In genomic region chr1:89927061-89927661, GRCm38 (mm10) we compare ENCODE assay signal across 8 mouse cellular contexts. TPM values are rescaled to one million over a fixed set of nuclear protein-coding genes. Genes with fewer than 3 reads are reported as not detected.
DNase-seq lines count a peak whose midpoint lies in the region; ATAC-seq and TF ChIP-seq lines count a peak whose summit lies in the region.

No protein-coding gene starts in this region.

- ATAC-seq in heart, embryonic 13.5 days (ENCODE audit: extremely low read depth, insufficient number of reproducible peaks, low FRiP score, low TSS enrichment), result no peak
- no peak for ATAC-seq in midbrain, embryonic 16.5 days

- TF ChIP-seq CTCF in layer of hippocampus, adult 2 months (conservative IDR thresholded peaks at IDR 0.05), result no peak

- H3K4me2 ChIP-seq in heart, embryonic 13.5 days, result peak overlapping the region; percentile 67
- peak overlapping the region; percentile 24 for H3K4me2 ChIP-seq in midbrain, embryonic 16.5 days (ENCODE audit: low read length)

- WGBS in heart, embryonic 13.5 days, result under 1% methylated on average over 36 of the region's 36 CpGs
- WGBS in midbrain, embryonic 16.5 days, result 2% methylated on average over 36 of the region's 36 CpGs

- DNase-seq in heart, postnatal 4 days, result no peak
- peak; percentile 78 for DNase-seq in embryo, embryonic 11 days
- DNase-seq in kidney, postnatal 14 days, result peak; percentile 47
- DNase-seq in layer of hippocampus, adult 2 months (ENCODE audit: low spot score in 2 of 2), result no peak
- DNase-seq in cerebellum, postnatal 36 days, result no peak
- no peak for DNase-seq in cerebellum, adult 11-12 months

- peaks cover 52% of the 10 kb centered on the region for H3K4me1 ChIP-seq in heart, embryonic 13.5 days
- peaks cover 23% of the 10 kb centered on the region for H3K4me1 ChIP-seq in midbrain, embryonic 16.5 days (ENCODE audit: control insufficient read depth, insufficient read depth, low read length)

- H3K27me3 ChIP-seq in heart, embryonic 13.5 days (replicated peaks), result peaks cover 100% of the 10 kb centered on the region
- H3K27me3 ChIP-seq in midbrain, embryonic 16.5 days (ENCODE audit: control insufficient read depth, insufficient read depth, low read depth, low read length), result peaks cover 66% of the 10 kb centered on the region

- no peaks in the 10 kb centered on the region for H3K9me3 ChIP-seq in heart, embryonic 13.5 days
- H3K9me3 ChIP-seq in midbrain, embryonic 16.5 days (replicated peaks; ENCODE audit: control insufficient read depth, low read length, poor library complexity, severe bottlenecking), result no peaks in the 10 kb centered on the region

- H3K9ac ChIP-seq in heart, embryonic 13.5 days, result 0 out of 2 replicates have a peak overlapping the region, but pooled peaks have one; percentile 29
- H3K9ac ChIP-seq in midbrain, embryonic 16.5 days (ENCODE audit: low read depth, low read length), result peak overlapping the region; percentile 12; the same call in 1 of the 2 replicates

- peak overlapping the region; percentile 42 for H3K4me3 ChIP-seq in heart, embryonic 13.5 days
- H3K4me3 ChIP-seq in midbrain, embryonic 16.5 days (ENCODE audit: low read depth, low read length), result peak overlapping the region; percentile 17
- H3K4me3 ChIP-seq in layer of hippocampus, adult 2 months, result no peak overlapping the region; the same call in 1 of the 2 replicates

- no peak overlapping the region for H3K27ac ChIP-seq in heart, embryonic 13.5 days (replicated peaks)
- H3K27ac ChIP-seq in midbrain, embryonic 16.5 days (ENCODE audit: low read length), result no peak overlapping the region
- no peak overlapping the region for H3K27ac ChIP-seq in layer of hippocampus, adult 2 months

- H3K36me3 ChIP-seq in heart, embryonic 13.5 days, result no peaks in the 10 kb centered on the region
- H3K36me3 ChIP-seq in midbrain, embryonic 16.5 days (ENCODE audit: control insufficient read depth, insufficient read depth, low read length), result no peaks in the 10 kb centered on the region

RNA-seq across cellular contexts. Expression of gene Gbx2, which starts 3.8 kb away (rescaled TPM):
- 0.13 and 0.29 TPM in 2 replicates for polyA plus RNA-seq in heart, embryonic 13.5 days (2015; fragmentation: Nextera tagmentation; extraction: Ambion mirVana)
- under 1 TPM in 1 of 2 experiments, not detected in 1; 0.16 TPM for total RNA-seq in heart, postnatal 4 days (2021)
- 29.7 and 62.2 TPM in 2 replicates for polyA plus RNA-seq in midbrain, embryonic 16.5 days (2015; fragmentation: Nextera tagmentation; extraction: Ambion mirVana)
- total RNA-seq in layer of hippocampus, adult 2 months (2021), result under 1 TPM in 1 of 2 experiments, not detected in 1; 0.31 TPM

Comparison
In these comparisons a context has a peak if more than half of its experiments do, and no peak if none do; other contexts are left out.
1. DNase-seq: peak in embryo, embryonic 11 days (single experiment) and kidney, postnatal 14 days (single experiment); none in heart, postnatal 4 days (single experiment), layer of hippocampus, adult 2 months (0 of 2), cerebellum, postnatal 36 days (0 of 2) and cerebellum, adult 11-12 months (single experiment).